Mouse (Mus musculus): ENCODE data around the gene Gas8.
A peak's percentile ranks its signal among the peaks of the same experiment; 100 is the strongest.
"Not testable (repeated sequence)": the region's sequence is repeated elsewhere in the genome, so short reads cannot be mapped to it uniquely, and the experiment has no call there.

Gene Gas8

GRCm38 (mm10) chr8:123515540-123515897 lies 3.1 kb upstream of the Gas8 start:
- DNase-seq: no peak

GRCm38 (mm10) chr8:123516596-123516995 lies 2.0 kb upstream of the Gas8 start:
- no peak for DNase-seq

GRCm38 (mm10) chr8:123518172-123518571 lies 462 bp upstream of the Gas8 start:
- DNase-seq: no peak

DNA sequence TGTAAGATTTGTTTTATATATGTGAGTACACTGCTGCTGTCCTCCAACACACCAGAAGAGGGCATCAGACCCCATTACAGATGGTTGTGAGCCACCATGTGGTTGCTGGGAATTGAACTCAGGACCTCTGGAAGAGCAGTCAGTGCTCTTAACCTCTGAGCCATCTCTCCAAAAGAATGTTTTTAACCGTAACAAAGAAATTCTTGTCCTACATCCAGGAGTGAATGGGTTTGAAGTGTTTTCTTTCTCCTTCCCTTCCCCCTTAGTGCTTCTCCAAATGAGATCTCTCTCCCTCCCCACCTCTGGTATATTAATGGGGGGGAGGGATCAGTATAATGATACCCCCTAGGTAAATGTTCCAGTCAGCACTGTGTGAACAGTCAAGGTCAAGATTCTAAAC lies 1.4 kb downstream of the Gas8 start:
- not testable (repeated sequence) for DNase-seq

- DNase-seq: no peak
Observed at GRCm38 (mm10) chr8:123527720-123528489, 9.3 kb downstream of the Gas8 start.

DNA sequence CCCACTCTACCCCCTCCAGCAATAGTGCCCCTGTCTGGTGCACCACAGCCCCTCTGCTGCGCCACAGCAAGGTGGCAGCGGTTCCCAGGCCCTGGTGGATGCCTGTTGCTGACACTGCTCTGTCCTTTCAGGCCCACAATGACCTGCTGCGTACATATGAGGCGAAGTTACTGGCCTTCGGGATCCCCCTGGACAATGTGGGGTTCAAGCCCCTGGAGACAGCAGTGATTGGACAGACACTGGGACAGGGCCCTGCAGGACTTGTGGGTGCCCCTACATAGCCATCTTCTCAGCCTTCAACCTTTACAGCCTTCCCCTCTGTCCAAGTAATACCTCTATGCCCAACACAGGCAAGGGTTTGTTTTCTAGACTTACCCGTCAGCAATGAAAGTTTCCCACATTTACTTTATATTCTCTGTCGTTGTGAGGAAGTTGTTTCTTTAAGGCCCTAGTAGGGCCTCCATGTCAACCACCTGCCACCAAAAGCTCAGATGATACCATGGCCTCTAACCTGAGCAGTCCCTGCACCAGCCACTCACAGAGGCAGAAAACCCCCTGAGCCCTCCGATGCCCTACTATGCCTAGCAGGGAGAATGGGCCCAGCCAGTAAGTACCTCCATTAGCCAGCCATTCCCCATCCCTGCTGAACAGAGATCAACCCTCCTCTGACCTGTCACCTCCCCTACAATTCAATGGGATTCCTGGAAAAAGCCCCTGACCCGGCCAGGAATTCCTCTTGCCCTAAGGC lies 17.8 kb downstream of the Gas8 start:
- no peak for DNase-seq

GRCm38 (mm10) chr8:123536990-123537380 lies 18.4 kb downstream of the Gas8 start:
- DNase-seq: no peak

DNA sequence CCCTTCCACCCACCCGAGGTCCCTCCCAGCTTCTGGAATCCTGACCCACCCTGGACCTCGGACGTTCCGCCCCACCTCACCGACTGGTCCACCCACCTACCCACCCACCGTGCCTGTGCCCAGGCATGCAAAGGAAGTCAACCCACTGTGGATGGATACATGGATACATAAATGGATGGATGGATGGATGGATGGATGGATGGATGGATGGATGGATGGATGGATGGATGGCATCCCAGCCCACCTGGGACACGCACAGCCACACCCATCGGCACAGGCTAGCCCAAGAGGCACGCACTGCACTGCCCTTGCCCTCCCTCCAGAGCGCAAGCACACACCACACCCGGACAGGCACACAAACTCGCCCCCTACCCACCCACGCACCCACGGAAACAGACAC lies 19.0 kb downstream of the Gas8 start:
- DNase-seq: peak in 1 of 2 experiments; percentile 39

DNA sequence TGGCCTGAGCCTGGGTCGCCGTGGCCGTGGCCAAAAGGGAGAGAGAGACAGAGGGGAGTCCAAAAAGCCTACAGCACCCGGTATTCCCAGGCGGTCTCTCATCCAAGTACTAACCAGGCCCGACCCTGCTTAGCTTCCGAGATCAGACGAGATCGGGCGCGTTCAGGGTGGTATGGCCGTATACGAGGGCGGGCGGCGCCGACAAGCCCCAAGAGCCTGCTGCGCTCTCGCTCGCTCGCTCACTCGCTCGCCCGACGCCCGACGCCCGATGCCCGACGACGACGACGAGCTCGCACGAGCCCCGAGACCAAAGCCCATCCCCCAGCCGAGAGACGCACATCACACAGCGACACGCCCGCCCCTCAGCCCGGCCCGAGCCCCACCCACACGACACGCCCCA lies 45.6 kb downstream of the Gas8 start:
- DNase-seq: not testable (repeated sequence)

DNA sequence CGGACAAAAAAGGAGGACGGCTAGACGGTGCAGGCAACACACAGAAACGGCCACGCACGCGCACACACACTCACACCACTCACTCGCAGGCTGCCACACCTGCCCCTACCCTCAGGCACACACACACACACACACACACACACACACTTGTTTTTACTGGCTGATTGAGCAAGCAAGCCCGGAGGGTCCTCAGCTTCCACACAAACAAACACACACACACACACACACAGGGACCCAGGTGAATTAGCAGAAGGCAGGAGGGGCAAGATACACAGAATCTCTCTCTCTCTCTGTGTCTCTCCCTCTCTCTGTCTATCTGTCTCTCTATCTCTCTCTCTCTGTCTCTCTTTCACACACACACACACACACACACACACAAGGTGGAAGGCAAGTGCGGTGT lies 56.8 kb downstream of the Gas8 start:
- DNase-seq: peak; percentile 1 to 11

Data from cerebellum, adult 18-20 months (tissue).